Mouse (Mus musculus): Measurements from ENCODE around the gene Celf3. TPM values are rescaled to one million over a fixed set of nuclear protein-coding genes. Genes with fewer than 3 reads are reported as not detected.

The Celf3 gene
- not detected for total RNA-seq (2021)

- DNase-seq (ENCODE audit: low spot score), result no peak
- intact Hi-C loops (cut with DNase I), result no loop called here
Measured at GRCm38 (mm10) chr3:94477981-94478422, at the start of gene Celf3. Gene Celf3, plus strand, starts transcription at chr3:94478295.

- no peak for DNase-seq (ENCODE audit: low spot score)
- intact Hi-C loops (cut with DNase I), result no loop called here
Measured at GRCm38 (mm10) chr3:94430980-94431379, 47.1 kb upstream of the Celf3 start.

- intact Hi-C loops (cut with DNase I), result no loop called here
- DNase-seq (ENCODE audit: low spot score), result no peak
Measured at GRCm38 (mm10) chr3:94434305-94434704, 43.8 kb upstream of the Celf3 start.

- DNase-seq (ENCODE audit: low spot score), result no peak
- intact Hi-C loops (cut with DNase I), result no loop called here
Measured at GRCm38 (mm10) chr3:94436420-94436819, 41.7 kb upstream of the Celf3 start.

GRCm38 (mm10) chr3:94441182-94441581, 36.9 kb upstream of the Celf3 start:
- intact Hi-C loops (cut with DNase I), result no loop called here
- DNase-seq (ENCODE audit: low spot score), result no peak

- intact Hi-C loops (cut with DNase I), result no loop called here
- peak; percentile 83 for DNase-seq (ENCODE audit: low spot score)
Measured at GRCm38 (mm10) chr3:94442951-94443596, 35.0 kb upstream of the Celf3 start, which contains the start of gene Mrpl9. Gene Mrpl9, plus strand, starts transcription at chr3:94443318.

- intact Hi-C loops (cut with DNase I), result no loop called here
- DNase-seq (ENCODE audit: low spot score), result no peak
Measured at GRCm38 (mm10) chr3:94443597-94443964, 34.5 kb upstream of the Celf3 start, which contains the start of gene Oaz3. Gene Oaz3, minus strand, starts transcription at chr3:94443915.

- no peak for DNase-seq (ENCODE audit: low spot score)
- intact Hi-C loops (cut with DNase I), result no loop called here
Measured at GRCm38 (mm10) chr3:94449377-94449776, 28.7 kb upstream of the Celf3 start.

- DNase-seq (ENCODE audit: low spot score), result peak; percentile 43
- intact Hi-C loops (cut with DNase I), result loop anchor here (1.0 to 10.0 kb wide), 5 partner anchors 44 to 446 kb away; no protein-coding TSS in a partner anchor
Measured at GRCm38 (mm10) chr3:94456529-94457000, 21.5 kb upstream of the Celf3 start.

- no peak for DNase-seq (ENCODE audit: low spot score)
- intact Hi-C loops (cut with DNase I), result loop anchor here (2.0 to 10.0 kb wide), 4 partner anchors 44 to 446 kb away; no protein-coding TSS in a partner anchor
Measured at GRCm38 (mm10) chr3:94457055-94457454, 21.0 kb upstream of the Celf3 start.

- no peak for DNase-seq (ENCODE audit: low spot score)
- intact Hi-C loops (cut with DNase I), result loop anchor here (10.0 kb wide), 1 partner anchor 385 kb away; no protein-coding TSS in a partner anchor
Measured at GRCm38 (mm10) chr3:94459834-94460233, 18.3 kb upstream of the Celf3 start.

GRCm38 (mm10) chr3:94463926-94464578, 14.0 kb upstream of the Celf3 start:
- intact Hi-C loops (cut with DNase I), result no loop called here
- no peak for DNase-seq (ENCODE audit: low spot score)

GRCm38 (mm10) chr3:94465632-94466430, 12.3 kb upstream of the Celf3 start:
- no peak for DNase-seq (ENCODE audit: low spot score)
- intact Hi-C loops (cut with DNase I), result no loop called here

- DNase-seq (ENCODE audit: low spot score), result no peak
- intact Hi-C loops (cut with DNase I), result no loop called here
Measured at GRCm38 (mm10) chr3:94468931-94469330, 9.2 kb upstream of the Celf3 start.

GRCm38 (mm10) chr3:94472447-94473114, 5.5 kb upstream of the Celf3 start:
- intact Hi-C loops (cut with DNase I), result no loop called here

GRCm38 (mm10) chr3:94473115-94473505, 5.0 kb upstream of the Celf3 start:
- intact Hi-C loops (cut with DNase I), result no loop called here
- no peak for DNase-seq (ENCODE audit: low spot score)

More at GRCm38 (mm10) chr3:94472447-94473114, 5.5 kb upstream of the Celf3 start:
- no peak for DNase-seq (ENCODE audit: low spot score)

- no peak for DNase-seq (ENCODE audit: low spot score)
- intact Hi-C loops (cut with DNase I), result no loop called here
Measured at GRCm38 (mm10) chr3:94473567-94474232, 4.4 kb upstream of the Celf3 start.

GRCm38 (mm10) chr3:94476301-94477035, 1.6 kb upstream of the Celf3 start:
- no peak for DNase-seq (ENCODE audit: low spot score)
- intact Hi-C loops (cut with DNase I), result no loop called here

- no peak for DNase-seq (ENCODE audit: low spot score)
- intact Hi-C loops (cut with DNase I), result no loop called here
Measured at GRCm38 (mm10) chr3:94477444-94477843, 651 bp upstream of the Celf3 start.
